Mouse (Mus musculus) adrenal gland, postnatal 14 days (tissue): ENCODE results near the gene Proser3. TPM values are rescaled to one million over a fixed set of nuclear protein-coding genes. Genes with fewer than 3 reads are reported as not detected.

Experiments used
- DNase-seq: peaks from one replicate; pipeline ENCODE4 v3.0.0; 2021; ENCODE audit warnings: mixed read lengths
- long read RNA-seq, 2 experiments: library from polyadenylated mRNA; stranded (forward); transcript quantifications; one replicate each; pipeline ENCODE4 v2.0.0; 2021
- total RNA-seq: library from RNA; stranded (reverse); gene quantifications from 2 replicates; pipeline ENCODE4 v1.2.3, GENCODE M21; 2021

The Proser3 gene
- total RNA-seq = 7.6 and 9.2 TPM in 2 replicates
- long read RNA-seq, experiment 1, partial matches to known transcripts = 0 of 6 reads
- long read RNA-seq, experiment 1, other reads (novel, unspliced or antisense) = 4 of 6 reads
- long read RNA-seq, experiment 2, partial matches to known transcripts = 1 of 3 reads
- long read RNA-seq, experiment 2, other reads (novel, unspliced or antisense) = 1 of 3 reads

GRCm38 (mm10) chr7:30552102-30553020 is at the start of gene Proser3, which contains the start of gene Hspb6:
Proser3 (minus strand) TSS chr7:30552299.
Hspb6 (plus strand) TSS chr7:30552178.
- DNase-seq = peak; percentile 98

DNA sequence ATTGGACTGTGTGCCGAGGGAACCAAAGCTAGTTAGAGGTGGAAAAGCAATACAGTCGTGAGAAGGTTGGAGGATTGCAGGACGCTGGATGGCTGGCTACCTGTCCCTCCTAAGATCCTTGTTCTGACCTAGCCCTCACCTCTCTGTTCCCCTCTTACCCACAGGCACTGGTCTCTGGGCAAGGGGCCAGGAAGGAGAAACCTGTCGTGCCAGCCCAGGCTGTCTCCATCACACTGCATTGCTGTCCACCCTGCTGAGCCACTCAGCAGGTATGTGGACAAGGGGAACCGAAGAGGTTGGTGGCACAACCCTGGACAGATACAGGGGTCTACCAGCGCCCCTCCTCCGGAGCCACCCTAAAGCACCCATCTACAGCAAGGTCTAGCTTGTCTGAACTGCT is 48.6 kb upstream of the Proser3 start:
- no peak for DNase-seq

- peak; percentile 96 for DNase-seq
Observed at GRCm38 (mm10) chr7:30599933-30600353, 47.8 kb upstream of the Proser3 start.

DNA sequence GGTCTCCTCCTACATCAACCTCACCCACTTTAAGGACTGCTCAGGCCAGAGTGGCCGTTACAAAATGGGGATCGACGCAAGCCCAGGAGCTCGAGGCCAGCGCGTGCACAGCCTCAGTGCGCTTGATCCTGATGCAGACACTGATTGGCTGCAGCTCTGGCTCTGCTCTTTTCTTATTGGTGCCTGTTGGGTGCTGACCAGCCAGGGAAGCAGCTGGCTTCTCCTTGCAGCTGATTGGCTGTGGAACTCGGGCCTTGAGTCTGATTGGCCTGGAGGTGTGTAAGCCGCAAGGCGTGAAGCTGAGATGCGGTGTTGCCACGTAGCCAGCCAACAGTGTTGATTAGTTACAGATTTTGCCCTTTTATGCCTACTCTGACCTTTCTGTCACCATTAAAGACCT is 46.7 kb upstream of the Proser3 start, which contains the start of gene Zbtb32:
Gene Zbtb32, minus strand, starts transcription at position 124 of the 400 bp plus-strand sequence.
- DNase-seq = no peak

DNA sequence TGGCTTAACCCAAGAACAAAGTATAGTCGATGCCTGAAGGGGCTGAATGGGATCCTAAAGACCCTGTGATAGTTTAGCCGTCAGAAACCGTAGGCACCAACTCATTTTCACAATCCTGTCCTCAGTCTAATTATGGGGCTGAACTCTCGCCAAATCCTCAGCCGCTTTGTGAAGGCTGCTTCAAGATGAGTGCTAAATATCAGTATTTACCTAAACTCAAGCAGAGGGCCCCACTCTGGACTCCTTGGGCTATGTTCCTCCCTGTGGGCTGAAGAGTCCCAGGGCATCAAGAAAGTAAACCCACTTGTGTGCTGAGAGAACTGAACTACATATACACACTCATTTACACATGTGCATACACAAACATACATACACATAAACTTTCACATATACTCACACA is 44.7 kb upstream of the Proser3 start:
- DNase-seq = no peak

GRCm38 (mm10) chr7:30596093-30596492 is 44.0 kb upstream of the Proser3 start:
- no peak for DNase-seq

- DNase-seq = no peak
Observed at GRCm38 (mm10) chr7:30594510-30595024, 42.5 kb upstream of the Proser3 start.

DNA sequence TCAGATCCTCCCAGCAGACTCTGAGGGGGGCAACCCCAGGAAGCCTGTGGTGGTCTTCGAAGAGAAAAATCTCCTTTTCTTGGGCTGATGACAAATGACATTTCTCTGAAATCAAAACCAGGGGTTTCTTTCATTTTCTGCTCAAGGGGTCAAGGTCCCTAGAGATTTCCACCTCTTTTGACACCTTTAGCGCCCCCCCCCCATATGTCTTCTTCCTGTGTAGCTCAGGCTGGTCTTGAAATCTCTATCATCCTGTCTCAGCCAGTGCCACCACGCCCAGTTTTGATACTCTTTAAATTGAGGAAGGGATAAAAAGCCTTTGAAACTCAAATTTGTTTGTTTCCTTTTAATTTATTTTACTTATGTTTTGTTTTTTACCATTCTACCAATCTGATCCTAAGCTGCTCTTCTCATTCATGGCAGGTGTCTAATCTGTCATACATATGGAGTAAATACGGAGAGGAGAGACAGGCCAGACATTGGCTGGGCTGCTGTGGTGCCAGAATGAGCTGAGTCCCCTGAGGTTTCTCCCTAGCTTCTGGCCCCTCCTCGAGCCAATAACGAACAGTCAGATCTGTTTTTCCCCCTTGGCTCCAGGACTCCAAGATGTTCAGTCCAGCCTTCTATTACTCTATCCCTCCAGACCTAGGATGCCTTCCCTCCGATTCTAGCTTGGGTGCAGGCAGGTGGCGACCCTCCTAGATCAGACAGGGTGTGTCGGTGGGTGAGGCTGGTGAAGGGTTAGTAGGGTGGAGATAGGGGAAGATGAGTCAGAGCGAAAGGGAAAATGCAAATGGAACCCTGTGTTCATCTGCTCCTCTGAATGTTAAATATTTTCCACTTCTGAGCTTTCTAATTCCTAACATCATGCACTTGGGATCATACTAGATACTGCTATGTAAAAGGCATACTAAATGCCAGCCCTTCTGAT is 41.7 kb upstream of the Proser3 start:
- no peak for DNase-seq

- no peak for DNase-seq
Observed at GRCm38 (mm10) chr7:30592772-30593423, 40.8 kb upstream of the Proser3 start.

GRCm38 (mm10) chr7:30591605-30591951 is 39.5 kb upstream of the Proser3 start:
- DNase-seq = no peak

DNA sequence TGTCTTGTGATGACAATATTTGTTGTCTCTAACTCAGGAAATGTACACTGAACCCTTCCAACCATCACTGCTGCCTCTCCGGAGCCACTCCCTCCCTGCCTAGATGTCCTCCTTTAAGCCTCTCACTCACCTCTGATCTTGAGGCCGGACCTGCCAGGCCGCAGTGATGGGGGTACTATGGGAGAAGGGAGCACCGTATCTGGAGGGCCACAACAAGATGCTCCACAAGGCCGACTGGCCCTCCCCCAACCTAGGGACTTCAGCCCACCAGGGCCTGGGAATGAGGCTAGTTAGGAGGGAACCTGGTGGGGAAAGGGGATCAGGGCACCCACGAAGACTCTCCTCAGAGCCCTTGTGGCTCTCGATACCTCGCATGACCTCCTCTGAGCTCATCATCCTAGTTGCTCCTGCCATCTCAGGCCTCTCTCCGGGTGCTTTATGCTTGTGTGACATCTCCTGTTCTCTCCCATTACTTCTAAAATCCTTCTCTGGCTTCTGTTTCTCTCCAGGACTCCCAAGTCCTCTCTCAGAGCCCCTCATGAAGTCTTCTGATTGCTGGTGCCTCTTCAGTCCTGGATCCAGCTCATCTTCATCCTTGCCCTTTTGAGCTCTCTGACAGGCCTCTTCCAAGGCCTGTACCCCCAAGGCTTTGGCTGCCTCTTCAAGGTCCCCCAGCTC is 39.0 kb upstream of the Proser3 start:
- DNase-seq = no peak

- DNase-seq = peak; percentile 90
Observed at GRCm38 (mm10) chr7:30589435-30590301, 37.6 kb upstream of the Proser3 start.

DNA sequence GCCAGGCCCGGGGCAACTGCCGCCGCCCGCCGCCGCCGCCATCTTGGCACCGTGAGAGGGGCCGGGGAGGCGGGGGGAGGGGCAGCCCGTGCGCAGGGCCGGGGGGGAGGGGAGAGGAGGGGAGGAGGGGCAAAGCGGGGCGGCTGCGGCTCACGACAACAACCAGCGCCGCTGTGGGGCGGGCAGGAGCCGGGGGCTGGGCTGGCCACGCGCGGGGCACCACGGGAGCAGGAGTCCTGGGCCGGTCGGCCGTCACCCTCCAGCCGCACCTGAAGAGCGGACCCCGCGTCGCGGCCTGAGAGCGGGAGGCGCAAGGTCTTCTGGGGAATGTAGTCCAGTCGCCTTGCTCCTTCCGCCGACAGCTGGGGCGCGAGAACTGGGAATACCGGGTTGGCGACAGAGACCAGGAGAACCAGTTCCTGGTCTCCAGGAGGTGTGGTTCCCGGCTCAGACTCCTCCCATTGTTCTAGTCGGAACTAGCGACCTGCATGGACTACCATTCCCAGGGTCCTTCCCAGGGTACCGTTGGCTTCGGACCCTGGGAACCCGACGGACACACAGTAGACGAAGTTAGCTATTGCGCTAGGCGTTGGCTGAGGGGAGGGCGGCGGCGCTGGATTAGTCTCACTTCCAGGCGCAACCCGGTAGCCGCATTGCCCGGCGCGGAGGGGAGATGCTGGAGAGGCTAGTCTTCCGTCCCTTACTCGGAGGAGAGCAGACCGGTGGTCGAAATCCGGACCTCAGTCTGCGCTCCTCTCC is 36.8 kb upstream of the Proser3 start, which contains the start of gene Kmt2b:
Gene Kmt2b, minus strand, starts transcription at position 51 of the 759 bp plus-strand sequence.
- peak; percentile 98 for DNase-seq

DNA sequence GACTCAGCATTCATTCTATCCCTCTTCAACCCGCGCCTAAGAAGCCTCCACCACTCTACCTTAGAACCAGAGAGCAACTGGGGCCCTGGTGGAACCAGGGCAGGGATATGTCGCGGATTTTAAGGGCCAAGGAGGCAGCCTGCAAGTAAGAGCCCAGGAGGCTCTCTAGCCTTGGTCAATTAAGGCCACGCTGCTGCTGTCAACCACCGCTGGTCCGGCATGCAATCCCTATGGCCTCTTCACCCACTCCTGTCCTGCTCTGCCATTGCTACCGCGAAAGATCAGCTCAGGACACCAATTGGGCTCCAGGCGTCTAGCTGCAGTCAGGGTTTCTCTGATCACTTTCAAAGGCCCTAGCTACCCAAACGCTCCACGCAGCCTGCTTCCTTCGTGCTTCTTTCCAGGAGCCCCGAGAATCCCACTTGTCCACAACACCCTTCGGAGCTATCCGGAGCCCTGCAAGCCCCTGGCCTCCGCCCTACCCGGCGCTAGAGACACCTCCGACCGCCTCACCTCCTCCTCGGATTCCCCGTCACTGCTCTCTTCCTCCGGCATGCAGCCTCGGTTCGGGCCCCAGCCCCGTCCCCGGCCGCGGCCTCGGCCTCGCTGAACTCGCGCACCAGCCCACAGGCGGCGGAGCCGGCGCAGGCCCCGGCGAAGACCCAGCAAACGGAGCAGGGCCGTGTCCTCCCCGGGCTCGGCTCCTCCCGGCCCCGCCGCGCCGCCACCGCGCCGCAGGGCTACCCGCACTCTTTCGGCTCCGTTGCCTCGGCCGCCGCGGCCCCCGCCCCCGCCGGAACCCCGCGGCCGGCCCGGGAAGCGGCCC is 36.0 kb upstream of the Proser3 start:
- peak; percentile 72 for DNase-seq

DNA sequence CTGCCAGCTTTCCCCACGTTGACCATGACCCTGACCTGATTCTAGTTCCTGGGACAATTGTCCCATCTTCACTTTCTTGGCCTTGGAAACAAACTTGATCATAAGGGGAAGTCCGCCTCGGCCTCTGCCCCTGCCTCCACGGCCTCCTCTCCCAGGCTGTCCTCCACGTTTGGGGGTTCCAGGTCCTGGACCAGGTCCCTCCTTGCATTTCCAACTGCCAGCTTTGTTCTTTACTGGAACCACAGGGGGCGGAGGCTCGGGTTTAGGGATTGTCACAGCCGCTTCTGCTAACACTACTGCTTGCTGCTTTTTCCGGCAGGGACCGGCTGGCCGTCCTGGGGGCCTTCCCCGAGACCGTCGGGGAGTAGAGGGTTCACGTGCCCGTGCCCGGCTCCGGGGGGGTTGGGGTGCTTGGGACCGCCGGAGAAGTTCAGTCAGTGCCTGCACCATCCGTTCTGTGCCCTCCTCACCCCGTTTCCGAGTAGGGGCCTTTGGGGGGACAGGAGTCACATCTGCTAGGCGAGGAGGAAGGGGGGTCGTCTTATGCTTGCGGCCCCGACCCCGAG is 34.4 kb upstream of the Proser3 start:
- DNase-seq = no peak

DNA sequence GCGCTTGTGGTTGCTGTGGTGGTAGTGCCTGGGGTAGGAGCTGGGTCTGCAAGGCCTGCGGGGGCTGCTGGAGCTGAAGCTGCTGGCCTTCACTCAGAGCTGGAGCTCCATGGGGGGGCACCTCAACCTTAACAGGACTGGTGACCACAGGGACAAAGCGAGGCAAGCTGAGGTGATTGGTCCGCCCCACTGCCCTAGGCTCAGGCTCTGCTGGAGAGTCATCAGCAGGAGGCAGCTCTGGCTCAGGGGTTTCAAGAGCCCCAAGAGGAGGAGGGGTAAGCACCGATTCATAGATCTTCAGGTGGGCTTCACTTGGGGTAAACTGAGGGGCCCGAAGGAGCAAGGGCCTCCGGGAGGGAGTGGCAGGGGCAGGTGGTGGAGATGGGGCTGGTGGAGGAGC is 33.1 kb upstream of the Proser3 start:
- DNase-seq = no peak

GRCm38 (mm10) chr7:30584339-30584738 is 32.2 kb upstream of the Proser3 start:
- DNase-seq = peak; percentile 64

DNA sequence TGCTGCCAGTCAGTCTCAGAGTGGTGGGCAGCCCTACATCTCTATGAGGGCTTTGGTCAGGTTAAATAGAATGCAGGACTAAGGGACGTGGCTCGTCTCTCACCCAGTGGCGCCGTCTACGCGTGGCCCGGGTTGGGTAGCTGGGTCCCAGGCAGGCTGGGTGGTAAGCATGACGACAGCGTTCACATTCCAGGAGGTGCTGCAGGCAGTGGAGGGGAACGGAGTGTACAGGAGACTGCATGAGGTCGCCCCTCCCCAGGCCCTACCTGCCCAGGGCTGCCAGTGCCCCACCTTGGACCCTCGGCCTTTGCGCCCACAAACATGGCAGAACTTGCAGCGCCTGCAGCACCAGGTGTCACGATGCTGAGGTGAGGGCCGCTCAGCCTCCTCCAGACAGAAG is 29.4 kb upstream of the Proser3 start:
- DNase-seq = no peak
